Mouse (Mus musculus): ENCODE measurements around the gene Prrc2b. TPM values are rescaled to one million over a fixed set of nuclear protein-coding genes. Genes with fewer than 3 reads are reported as not detected.

The Prrc2b gene
- polyA plus RNA-seq, 1 experiment from 2014 or later, result 30.4 TPM

DNA sequence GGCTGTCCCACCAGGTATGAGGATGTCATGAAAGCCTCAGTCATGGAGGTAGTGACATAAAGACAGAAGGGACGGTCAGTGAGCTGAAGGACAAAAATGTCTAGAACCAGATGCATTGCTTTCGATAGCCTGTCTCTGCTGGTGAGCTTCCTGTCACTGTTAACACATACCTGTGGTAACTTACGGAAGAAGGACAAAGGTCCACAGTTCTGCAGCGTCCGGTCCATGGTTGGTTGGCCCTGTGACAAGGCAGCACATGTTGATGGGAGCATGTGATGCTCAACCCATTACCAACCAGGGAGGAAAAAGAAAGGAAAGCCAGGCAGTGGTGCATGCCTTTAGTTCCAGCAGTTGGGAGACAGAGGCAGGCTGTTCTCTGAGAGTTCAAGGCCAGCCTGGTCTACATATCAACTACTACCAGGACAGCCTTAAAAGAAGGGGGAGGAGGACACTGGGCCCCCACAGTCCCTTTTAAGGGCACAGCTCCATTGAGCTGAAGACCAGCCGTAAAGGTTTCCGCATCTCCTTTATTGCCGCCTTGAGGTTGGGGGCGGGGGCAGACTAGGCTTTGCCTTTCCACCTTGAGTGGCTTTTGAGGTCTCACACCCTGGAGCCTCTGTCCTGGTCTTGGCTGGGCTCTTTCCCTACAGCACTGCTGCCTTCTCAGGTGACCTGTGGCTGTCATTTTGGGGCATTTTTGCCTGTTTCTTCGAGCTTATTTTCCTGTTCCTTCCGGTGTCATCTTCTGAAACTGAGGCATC, 14.3 kb downstream of the Prrc2b start:
- no peaks in the 10 kb centered on the region for H3K27me3 ChIP-seq (ENCODE audit: insufficient read depth, low read length)
- WGBS, result 71% methylated on average over 11 of the region's 11 CpGs
- H3K4me2 ChIP-seq (replicated peaks; ENCODE audit: low read depth, low read length), result no peak overlapping the region
- H3K36me3 ChIP-seq (ENCODE audit: insufficient read depth, low read length), result no peaks in the 10 kb centered on the region
- H3K9me3 ChIP-seq (ENCODE audit: low read length), result no peaks in the 10 kb centered on the region
- no peak for ATAC-seq (ENCODE audit: low FRiP score, low TSS enrichment)
- no peak overlapping the region for H3K9ac ChIP-seq (replicated peaks; ENCODE audit: low read length)
- no peak overlapping the region for H3K4me3 ChIP-seq (ENCODE audit: low read length)
- H3K4me1 ChIP-seq (ENCODE audit: insufficient read depth, low read length), result peaks cover 42% of the 10 kb centered on the region
- H3K27ac ChIP-seq (ENCODE audit: low read length), result no peak overlapping the region

DNA sequence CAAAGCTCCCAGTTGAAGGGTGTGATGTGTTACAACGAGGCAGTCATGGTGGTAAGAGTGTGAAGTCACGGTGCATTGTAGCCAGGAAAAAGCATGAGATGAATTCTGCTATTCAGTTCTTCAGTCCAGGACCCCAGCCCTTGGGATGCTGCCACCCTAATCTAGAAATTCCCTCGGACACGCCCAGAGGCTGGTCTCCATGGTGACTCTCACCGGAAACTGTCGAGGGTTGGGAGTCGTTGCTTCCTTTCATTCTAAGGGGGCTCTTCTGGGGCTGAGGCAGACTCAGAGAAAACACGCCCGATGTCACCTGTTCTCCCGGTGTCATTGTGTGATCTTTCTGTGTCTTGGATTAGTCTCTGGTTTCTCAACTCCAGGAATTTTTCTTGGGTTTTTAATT, 15.7 kb downstream of the Prrc2b start:
- Histone ChIP-seq H3K27ac (ENCODE audit: low read length) (no peak overlapping the region), H3K9ac (replicated peaks; ENCODE audit: low read length) (0 out of 2 replicates have a peak overlapping the region, but pooled peaks have one; percentile 5), H3K27me3 (ENCODE audit: insufficient read depth, low read length) (no peaks in the 10 kb centered on the region), H3K4me1 (ENCODE audit: insufficient read depth, low read length) (peaks cover 43% of the 10 kb centered on the region), H3K36me3 (ENCODE audit: insufficient read depth, low read length) (no peaks in the 10 kb centered on the region), H3K4me2 (replicated peaks; ENCODE audit: low read depth, low read length) (0 out of 2 replicates have a peak overlapping the region, but pooled peaks have one; percentile 35), H3K9me3 (ENCODE audit: low read length) (no peaks in the 10 kb centered on the region), H3K4me3 (ENCODE audit: low read length) (no peak overlapping the region)
- 7% methylated on average over 10 of the region's 10 CpGs for WGBS
- no peak for ATAC-seq (ENCODE audit: low FRiP score, low TSS enrichment)

DNA sequence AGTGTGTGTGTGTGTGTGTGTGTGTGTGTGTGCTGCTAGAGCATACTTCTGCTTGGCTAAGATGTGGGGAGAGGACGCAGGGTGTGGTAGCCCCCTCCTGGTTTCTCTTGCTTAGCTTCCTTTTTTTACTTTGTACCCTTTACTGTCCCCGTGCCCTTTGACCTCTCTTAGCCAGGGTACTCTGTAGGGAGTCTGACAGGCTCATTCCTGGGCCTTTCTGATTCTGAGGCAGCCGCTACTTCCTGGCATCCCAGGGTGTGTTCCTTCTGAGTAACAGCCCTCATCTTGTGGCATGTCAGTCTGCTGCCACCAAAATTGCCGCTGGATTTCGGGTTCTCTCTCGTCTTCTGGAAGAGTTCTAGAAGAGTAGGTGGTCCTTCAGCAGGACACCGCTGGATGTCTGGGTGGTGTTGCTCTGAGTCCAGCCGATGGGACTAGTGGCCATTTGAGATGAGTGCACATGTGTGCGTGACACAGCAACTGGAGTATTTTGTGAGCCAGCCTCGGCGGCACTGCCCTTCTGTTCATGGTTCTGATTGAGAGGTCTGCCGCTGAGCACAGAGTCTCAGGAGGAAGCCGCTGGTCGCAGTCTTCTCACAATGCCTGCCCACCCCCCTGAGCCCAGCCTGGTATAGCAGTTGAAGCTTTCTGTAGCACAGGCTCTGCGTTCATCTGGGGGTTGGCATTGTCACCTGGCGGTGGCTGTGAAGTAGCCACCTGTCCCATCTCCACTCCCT, 16.3 kb downstream of the Prrc2b start:
- Histone ChIP-seq H3K9ac (replicated peaks; ENCODE audit: low read length) (peak overlapping the region; percentile 50), H3K27me3 (ENCODE audit: insufficient read depth, low read length) (no peaks in the 10 kb centered on the region), H3K27ac (ENCODE audit: low read length) (peak overlapping the region; percentile 81), H3K4me1 (ENCODE audit: insufficient read depth, low read length) (peaks cover 46% of the 10 kb centered on the region), H3K9me3 (ENCODE audit: low read length) (no peaks in the 10 kb centered on the region), H3K36me3 (ENCODE audit: insufficient read depth, low read length) (no peaks in the 10 kb centered on the region), H3K4me3 (ENCODE audit: low read length) (no peak overlapping the region), H3K4me2 (replicated peaks; ENCODE audit: low read depth, low read length) (peak overlapping the region; percentile 35)
- 21% methylated on average over 16 of the region's 16 CpGs for WGBS
- no peak for ATAC-seq (ENCODE audit: low FRiP score, low TSS enrichment)

DNA sequence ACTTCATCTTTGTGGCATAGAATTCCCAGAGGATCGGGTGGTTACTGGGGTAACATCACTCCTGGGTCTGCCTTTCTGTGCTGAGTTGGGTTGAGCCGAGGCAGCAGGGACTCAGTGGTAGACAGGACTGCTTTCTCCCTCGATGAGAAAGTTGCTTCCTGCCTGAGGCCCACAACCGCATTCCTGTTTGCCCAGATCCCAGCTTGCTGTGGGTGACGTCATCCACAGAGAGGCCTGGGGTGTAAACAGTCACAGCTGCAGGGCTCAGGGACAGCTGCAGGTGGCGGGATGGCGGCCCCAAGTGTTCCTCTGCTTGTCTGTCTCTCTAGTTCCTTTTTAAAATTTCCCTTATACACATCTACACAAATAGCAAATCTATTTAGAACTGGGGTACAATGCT, 16.9 kb downstream of the Prrc2b start:
- H3K36me3 ChIP-seq (ENCODE audit: insufficient read depth, low read length), result no peaks in the 10 kb centered on the region
- ATAC-seq (ENCODE audit: low FRiP score, low TSS enrichment), result peak; percentile 77
- H3K4me2 ChIP-seq (replicated peaks; ENCODE audit: low read depth, low read length), result peak overlapping the region; percentile 35
- H3K27ac ChIP-seq (ENCODE audit: low read length), result peak overlapping the region; percentile 81
- H3K27me3 ChIP-seq (ENCODE audit: insufficient read depth, low read length), result no peaks in the 10 kb centered on the region
- H3K9me3 ChIP-seq (ENCODE audit: low read length), result no peaks in the 10 kb centered on the region
- WGBS, result 6% methylated on average over 7 of the region's 7 CpGs
- peak overlapping the region; percentile 50 for H3K9ac ChIP-seq (replicated peaks; ENCODE audit: low read length)
- no peak overlapping the region for H3K4me3 ChIP-seq (ENCODE audit: low read length)
- peaks cover 46% of the 10 kb centered on the region for H3K4me1 ChIP-seq (ENCODE audit: insufficient read depth, low read length)

DNA sequence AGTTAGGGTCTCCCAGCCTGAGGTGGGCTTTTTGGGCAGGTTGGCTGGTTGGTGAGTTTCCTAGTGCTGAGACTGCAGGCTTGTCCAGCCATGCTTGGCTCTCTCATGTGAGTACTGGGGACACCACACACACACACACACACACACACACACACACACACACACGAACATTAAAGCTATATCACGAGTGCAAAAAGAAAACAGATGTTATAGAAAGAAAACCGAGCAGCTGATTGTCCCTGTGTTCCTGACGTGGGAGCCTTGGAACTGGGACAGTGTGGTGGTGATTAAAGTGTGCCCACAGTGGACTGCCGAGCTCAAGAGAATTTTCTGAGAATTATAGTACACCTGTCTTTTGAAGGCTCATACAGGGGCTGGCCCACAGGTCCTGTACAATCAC, 18.4 kb downstream of the Prrc2b start:
- Histone ChIP-seq H3K4me2 (replicated peaks; ENCODE audit: low read depth, low read length) (no peak overlapping the region), H3K27ac (ENCODE audit: low read length) (no peak overlapping the region), H3K36me3 (ENCODE audit: insufficient read depth, low read length) (no peaks in the 10 kb centered on the region), H3K4me3 (ENCODE audit: low read length) (no peak overlapping the region), H3K9ac (replicated peaks; ENCODE audit: low read length) (no peak overlapping the region), H3K4me1 (ENCODE audit: insufficient read depth, low read length) (peaks cover 55% of the 10 kb centered on the region), H3K27me3 (ENCODE audit: insufficient read depth, low read length) (no peaks in the 10 kb centered on the region), H3K9me3 (ENCODE audit: low read length) (no peaks in the 10 kb centered on the region)
- WGBS, result 54% methylated on average over 5 of the region's 5 CpGs
- ATAC-seq (ENCODE audit: low FRiP score, low TSS enrichment), result no peak

DNA sequence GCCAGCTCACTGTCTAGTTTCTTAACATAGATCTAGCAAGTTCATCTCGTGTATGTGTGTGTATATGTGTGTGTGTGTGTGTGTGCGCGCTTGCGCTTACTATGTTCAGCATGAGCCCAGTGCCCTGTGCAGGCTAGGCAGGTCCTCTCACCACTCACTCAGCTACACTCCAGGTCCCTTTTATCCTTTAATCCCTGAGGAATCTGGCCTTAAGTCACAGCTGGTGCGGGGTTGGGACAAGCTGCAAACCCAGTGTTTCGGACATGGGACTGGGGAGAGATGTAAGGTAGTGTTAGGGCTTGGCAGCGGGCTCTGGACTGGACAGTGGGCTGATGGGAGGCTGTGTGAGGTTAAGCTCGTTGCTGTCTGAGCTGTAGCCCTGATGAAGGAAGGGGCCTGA, 19.1 kb downstream of the Prrc2b start:
- no peak for ATAC-seq (ENCODE audit: low FRiP score, low TSS enrichment)
- Histone ChIP-seq H3K9ac (replicated peaks; ENCODE audit: low read length) (no peak overlapping the region), H3K4me1 (ENCODE audit: insufficient read depth, low read length) (peaks cover 59% of the 10 kb centered on the region), H3K27ac (ENCODE audit: low read length) (no peak overlapping the region), H3K9me3 (ENCODE audit: low read length) (no peaks in the 10 kb centered on the region), H3K4me3 (ENCODE audit: low read length) (no peak overlapping the region), H3K4me2 (replicated peaks; ENCODE audit: low read depth, low read length) (no peak overlapping the region), H3K27me3 (ENCODE audit: insufficient read depth, low read length) (no peaks in the 10 kb centered on the region), H3K36me3 (ENCODE audit: insufficient read depth, low read length) (no peaks in the 10 kb centered on the region)
- 83% methylated on average over 8 of the region's 8 CpGs for WGBS

DNA sequence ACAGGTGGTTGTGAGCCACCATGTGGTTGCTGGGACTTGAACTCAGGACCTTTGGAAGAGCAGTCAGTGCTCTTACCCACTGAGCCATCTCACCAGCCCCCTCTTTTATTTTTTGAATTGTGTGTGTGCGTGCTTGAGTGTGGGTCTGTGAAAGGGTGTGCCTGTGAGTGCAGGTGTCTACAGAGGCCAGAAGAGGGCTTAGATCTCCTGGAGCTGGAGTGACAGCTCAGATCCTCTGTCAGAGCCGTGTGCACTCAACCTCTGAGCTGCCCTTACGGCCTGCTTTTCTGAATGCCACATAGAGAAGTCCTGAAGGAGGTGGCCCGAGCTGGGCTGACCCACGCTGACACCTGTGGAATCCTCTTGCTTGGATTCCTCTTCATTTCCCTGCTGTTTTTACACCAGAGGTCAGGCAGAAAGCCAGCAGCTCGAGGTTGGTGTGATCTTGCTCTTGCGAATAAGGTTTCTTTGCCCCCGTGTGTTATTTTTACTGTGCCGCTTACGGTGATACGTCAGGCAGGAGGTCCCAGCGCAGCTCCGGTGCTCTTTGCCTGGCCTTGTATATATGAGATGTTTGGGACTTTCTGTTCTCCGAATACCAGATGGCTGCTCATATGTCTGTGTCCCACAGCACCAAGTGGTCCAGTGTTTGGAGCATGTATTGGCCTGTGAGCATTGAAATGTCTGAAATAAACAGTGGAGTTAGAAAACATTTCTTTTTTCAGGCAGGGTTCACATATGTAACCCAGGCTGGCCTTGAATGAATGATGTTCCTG, 21.0 kb downstream of the Prrc2b start:
- Histone ChIP-seq H3K4me3 (ENCODE audit: low read length) (no peak overlapping the region), H3K36me3 (ENCODE audit: insufficient read depth, low read length) (no peaks in the 10 kb centered on the region), H3K9ac (replicated peaks; ENCODE audit: low read length) (no peak overlapping the region), H3K27ac (ENCODE audit: low read length) (no peak overlapping the region), H3K4me2 (replicated peaks; ENCODE audit: low read depth, low read length) (no peak overlapping the region), H3K27me3 (ENCODE audit: insufficient read depth, low read length) (no peaks in the 10 kb centered on the region), H3K9me3 (ENCODE audit: low read length) (no peaks in the 10 kb centered on the region), H3K4me1 (ENCODE audit: insufficient read depth, low read length) (peaks cover 53% of the 10 kb centered on the region)
- no peak for ATAC-seq (ENCODE audit: low FRiP score, low TSS enrichment)
- 59% methylated on average over 14 of the region's 14 CpGs for whole genome bisulfite sequencing

DNA sequence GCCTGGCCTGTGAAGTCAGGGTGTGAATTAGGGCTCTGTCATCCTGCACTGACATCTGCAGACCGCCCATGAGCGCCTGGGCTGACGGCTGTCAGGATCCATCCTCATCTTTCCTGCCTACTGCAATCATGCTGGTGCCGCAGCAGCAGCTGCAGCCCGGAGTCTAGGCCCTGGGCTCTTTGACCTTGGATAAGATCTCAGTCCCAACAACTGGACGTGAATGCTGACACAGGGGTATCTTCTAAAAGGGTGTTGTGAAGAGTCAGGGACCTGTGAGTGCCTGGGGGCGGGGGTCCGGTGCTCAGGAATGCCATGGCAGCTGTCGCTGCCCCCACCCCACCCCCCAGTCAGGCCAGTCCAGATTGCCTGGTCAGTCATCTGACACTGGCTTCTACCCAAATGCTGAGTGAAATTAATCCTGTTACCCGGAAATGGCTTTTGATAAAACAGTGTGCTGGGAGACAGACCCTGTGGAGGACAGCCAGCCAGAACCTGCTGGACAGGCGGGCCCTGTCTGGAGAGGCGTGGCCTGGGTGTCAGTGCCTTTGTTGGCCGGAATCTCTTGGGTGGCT, 23.4 kb downstream of the Prrc2b start:
- Histone ChIP-seq H3K4me1 (ENCODE audit: insufficient read depth, low read length) (peaks cover 66% of the 10 kb centered on the region), H3K9me3 (ENCODE audit: low read length) (no peaks in the 10 kb centered on the region), H3K27ac (ENCODE audit: low read length) (peak overlapping the region; percentile 91), H3K4me3 (ENCODE audit: low read length) (no peak overlapping the region), H3K36me3 (ENCODE audit: insufficient read depth, low read length) (no peaks in the 10 kb centered on the region), H3K9ac (replicated peaks; ENCODE audit: low read length) (peak overlapping the region; percentile 31; the same call in 1 of the 2 replicates), H3K27me3 (ENCODE audit: insufficient read depth, low read length) (no peaks in the 10 kb centered on the region), H3K4me2 (replicated peaks; ENCODE audit: low read depth, low read length) (peak overlapping the region; percentile 32)
- peak; percentile 86 for ATAC-seq (ENCODE audit: low FRiP score, low TSS enrichment)
- 4% methylated on average over 13 of the region's 13 CpGs for WGBS

DNA sequence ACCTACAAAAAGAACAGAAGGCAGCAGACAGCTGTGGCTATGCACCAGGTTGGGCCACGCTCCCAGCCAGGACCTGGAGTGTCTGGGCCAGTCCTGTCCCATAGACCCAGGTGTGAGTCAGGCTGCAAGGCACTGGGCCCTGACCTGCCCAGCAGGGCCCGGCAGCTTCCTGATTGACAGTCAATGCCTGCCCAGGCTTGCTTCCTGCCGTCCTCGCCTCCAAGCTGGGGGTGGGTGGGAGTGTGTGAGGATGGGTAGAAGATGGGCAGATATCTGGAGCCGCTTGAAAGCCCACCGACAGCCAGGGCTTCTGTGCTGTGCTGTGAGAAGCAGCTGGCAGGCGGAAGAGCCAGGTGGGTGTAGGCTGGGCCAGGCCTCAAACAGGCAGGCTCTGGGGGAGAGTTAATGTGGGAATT, 24.2 kb downstream of the Prrc2b start:
- H3K9ac ChIP-seq (replicated peaks; ENCODE audit: low read length), result peak overlapping the region; percentile 27
- no peak overlapping the region for H3K4me3 ChIP-seq (ENCODE audit: low read length)
- peak overlapping the region; percentile 32 for H3K4me2 ChIP-seq (replicated peaks; ENCODE audit: low read depth, low read length)
- H3K4me1 ChIP-seq (ENCODE audit: insufficient read depth, low read length), result peaks cover 64% of the 10 kb centered on the region
- WGBS, result 24% methylated on average over 7 of the region's 7 CpGs
- ATAC-seq (ENCODE audit: low FRiP score, low TSS enrichment), result peak; percentile 72
- H3K27ac ChIP-seq (ENCODE audit: low read length), result peak overlapping the region; percentile 91
- no peaks in the 10 kb centered on the region for H3K9me3 ChIP-seq (ENCODE audit: low read length)
- H3K36me3 ChIP-seq (ENCODE audit: insufficient read depth, low read length), result no peaks in the 10 kb centered on the region
- H3K27me3 ChIP-seq (ENCODE audit: insufficient read depth, low read length), result no peaks in the 10 kb centered on the region
